In the genomic region with DNA sequence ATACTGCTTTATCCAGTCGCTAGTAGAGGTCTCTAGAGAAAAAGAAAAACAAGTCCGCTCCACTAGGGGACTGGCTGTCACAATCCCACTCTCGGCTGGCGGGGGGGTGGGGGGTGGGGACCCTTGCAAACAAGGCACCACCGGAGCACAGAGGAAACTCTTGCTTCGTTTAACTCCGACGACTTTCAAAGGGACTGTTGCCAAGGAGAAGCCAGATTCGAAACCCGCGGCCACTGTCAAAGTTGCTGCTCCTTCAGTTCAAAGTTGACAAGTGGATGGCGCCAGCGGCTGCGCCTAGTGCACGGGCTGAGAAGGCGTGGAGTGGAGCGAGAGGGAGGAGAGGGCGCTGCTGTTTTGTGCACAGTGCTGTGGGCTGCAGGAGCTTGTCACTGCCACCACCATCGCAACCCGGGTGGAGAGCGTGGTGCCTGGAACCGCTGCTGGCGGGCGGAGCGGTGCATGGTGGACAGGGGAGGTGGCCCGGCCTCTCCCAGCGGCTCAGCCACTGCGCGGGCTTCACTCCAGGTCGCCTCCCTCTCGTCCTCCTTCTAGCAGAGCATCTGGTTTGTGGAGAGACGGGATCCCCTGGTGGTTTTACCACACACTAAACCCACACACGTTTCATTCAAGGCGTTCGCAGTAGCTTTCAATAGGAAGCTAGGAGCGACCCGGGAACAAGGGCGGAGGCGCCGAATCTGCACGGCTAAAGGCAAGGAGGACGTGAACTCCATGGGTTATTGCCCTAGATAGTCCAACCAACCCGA, we compare ENCODE assay signal across 8 mouse cellular contexts. TPM values are rescaled to one million over a fixed set of nuclear protein-coding genes. Genes with fewer than 3 reads are reported as not detected.
DNase-seq lines count a peak whose midpoint lies in the region; ATAC-seq and TF ChIP-seq lines count a peak whose summit lies in the region.

No protein-coding gene starts in this region.

- no peak overlapping the region for H3K27ac ChIP-seq in spleen, adult 2 months (ENCODE audit: insufficient read depth, low read length)
- H3K27ac ChIP-seq in heart, embryonic 12.5 days (ENCODE audit: poor library complexity, severe bottlenecking) = peak overlapping the region; percentile 48
- H3K27ac ChIP-seq in liver, embryonic 12.5 days = no peak overlapping the region

- no peaks in the 10 kb centered on the region for H3K4me1 ChIP-seq in spleen, adult 2 months (ENCODE audit: control insufficient read depth, insufficient read depth, insufficient read length)
- peaks cover 6% of the 10 kb centered on the region; the same call in 1 of the 2 replicates for H3K4me1 ChIP-seq in heart, embryonic 12.5 days (replicated peaks)
- H3K4me1 ChIP-seq in liver, embryonic 12.5 days = no peaks in the 10 kb centered on the region

- H3K9ac ChIP-seq in heart, embryonic 12.5 days = peak overlapping the region; percentile 62
- H3K9ac ChIP-seq in liver, embryonic 12.5 days = no peak overlapping the region

- WGBS in spleen, adult 2 months = 2% methylated on average over 43 of the region's 43 CpGs
- under 1% methylated on average over 43 of the region's 43 CpGs for WGBS in heart, embryonic 12.5 days
- under 1% methylated on average over 43 of the region's 43 CpGs for WGBS in liver, embryonic 12.5 days (ENCODE audit: insufficient replicate concordance)

- H3K9me3 ChIP-seq in heart, embryonic 12.5 days (replicated peaks) = no peaks in the 10 kb centered on the region
- H3K9me3 ChIP-seq in liver, embryonic 12.5 days (replicated peaks) = no peaks in the 10 kb centered on the region

- H3K4me3 ChIP-seq in spleen, adult 2 months (ENCODE audit: extremely low read depth, insufficient read depth, insufficient read length) = peak overlapping the region; percentile 38; the same call in 1 of the 2 replicates
- H3K4me3 ChIP-seq in heart, embryonic 12.5 days = peak overlapping the region; percentile 63
- H3K4me3 ChIP-seq in liver, embryonic 12.5 days = peak overlapping the region; percentile 42

- peak; percentile 74 for ATAC-seq in heart, embryonic 12.5 days (ENCODE audit: insufficient number of reproducible peaks, low FRiP score)
- ATAC-seq in liver, embryonic 12.5 days = peak; percentile 55

- H3K27me3 ChIP-seq in spleen, adult 2 months (ENCODE audit: control insufficient read depth, insufficient read depth, low read length) = 0 out of 2 replicates have a peak, but pooled peaks cover 3% of the 10 kb centered on the region
- H3K27me3 ChIP-seq in heart, embryonic 12.5 days (replicated peaks) = peaks cover 15% of the 10 kb centered on the region
- peaks cover 31% of the 10 kb centered on the region for H3K27me3 ChIP-seq in liver, embryonic 12.5 days (replicated peaks)

- H3K4me2 ChIP-seq in heart, embryonic 12.5 days = peak overlapping the region; percentile 94
- peak overlapping the region; percentile 61 for H3K4me2 ChIP-seq in liver, embryonic 12.5 days

- no peaks in the 10 kb centered on the region for H3K36me3 ChIP-seq in spleen, adult 2 months (ENCODE audit: control insufficient read depth, insufficient read depth, low read length)
- no peaks in the 10 kb centered on the region for H3K36me3 ChIP-seq in heart, embryonic 12.5 days
- no peaks in the 10 kb centered on the region for H3K36me3 ChIP-seq in liver, embryonic 12.5 days

- no peak for DNase-seq in spleen, adult 2 months (ENCODE audit: low read depth in 1 of 2, low spot score in 2 of 2)
- DNase-seq in spleen, postnatal 14 days (ENCODE audit: low spot score in 2 of 2) = no peak
- DNase-seq in embryo, embryonic 10 days (ENCODE audit: low spot score) = peak; percentile 71
- peak; percentile 18 for DNase-seq in kidney, postnatal 14 days
- DNase-seq in retina, postnatal 1 day = peak; percentile 88
- DNase-seq in spleen, adult 12 weeks (ENCODE audit: low spot score) = no peak

- no peak for TF ChIP-seq CTCF in spleen, adult 2 months (IDR thresholded peaks at IDR 0.05; ENCODE audit: extremely low read depth, insufficient read depth, insufficient read length, insufficient replicate concordance)

- TF ChIP-seq POLR2A in spleen, adult 2 months (IDR thresholded peaks at IDR 0.05; ENCODE audit: low read depth, low read length) = no peak

RNA-seq across cellular contexts. Expression of a gene that starts 0.8 kb away (rescaled TPM):
- polyA plus RNA-seq in spleen, adult 2 months (2012; rRNA removed) = 0.07 TPM in 1 of 2 replicates, not detected in the other
- polyA plus RNA-seq in heart, embryonic 12.5 days (2016; fragmentation: Nextera tagmentation; extraction: Ambion mirVana) = 1.1 and 1.4 TPM in 2 replicates
- polyA plus RNA-seq in liver, embryonic 12.5 days (2016; fragmentation: Nextera tagmentation; extraction: Ambion mirVana) = 0.07 and 0.08 TPM in 2 replicates

Comparison
In these comparisons a context has a peak if more than half of its experiments do, and no peak if none do; other contexts are left out.
1. DNase-seq: peak in embryo, embryonic 10 days (single experiment), kidney, postnatal 14 days (single experiment) and retina, postnatal 1 day (single experiment); none in spleen, adult 2 months (0 of 2), spleen, postnatal 14 days (0 of 2) and spleen, adult 12 weeks (single experiment).
2. Peak in every context shown above with its lines, with median percentiles within 50 percentile points of each other: H3K4me3 ChIP-seq.